Mouse (Mus musculus): Measurements from ENCODE around the gene Fam160a1. TPM values are rescaled to one million over a fixed set of nuclear protein-coding genes. Genes with fewer than 3 reads are reported as not detected.
A peak's percentile ranks its signal among the peaks of the same experiment; 100 is the strongest.

Fam160a1 gene
- total RNA-seq, 2 experiments from 2014 or later, result 13.5 to 15.0 TPM

GRCm38 (mm10) chr3:85652727-85653665 is 164.1 kb downstream of the Fam160a1 start:
- Histone ChIP-seq H3K4me3 (no peak overlapping the region), H3K27ac (peak overlapping the region; percentile 77)
- no peak for TF ChIP-seq CTCF (conservative IDR thresholded peaks at IDR 0.05)
- DNase-seq (ENCODE audit: low spot score in 2 of 2), result no peak

- H3K27ac ChIP-seq, result no peak overlapping the region
- no peak for TF ChIP-seq CTCF (conservative IDR thresholded peaks at IDR 0.05)
- DNase-seq (ENCODE audit: low spot score in 2 of 2), result no peak
- no peak overlapping the region for H3K4me3 ChIP-seq
These were observed 167.9 kb downstream of the Fam160a1 start for GRCm38 (mm10) chr3:85649176-85649575.

GRCm38 (mm10) chr3:85645517-85646004 is 171.5 kb downstream of the Fam160a1 start:
- Histone ChIP-seq H3K4me3 (no peak overlapping the region), H3K27ac (no peak overlapping the region)
- DNase-seq (ENCODE audit: low spot score in 2 of 2), result no peak
- TF ChIP-seq CTCF (conservative IDR thresholded peaks at IDR 0.05), result no peak

- no peak overlapping the region for H3K27ac ChIP-seq
- TF ChIP-seq CTCF (conservative IDR thresholded peaks at IDR 0.05), result no peak
- no peak overlapping the region for H3K4me3 ChIP-seq
- DNase-seq (ENCODE audit: low spot score in 2 of 2), result no peak
These were observed 172.3 kb downstream of the Fam160a1 start for GRCm38 (mm10) chr3:85644814-85645213.

GRCm38 (mm10) chr3:85641751-85642150 is 175.3 kb downstream of the Fam160a1 start:
- TF ChIP-seq CTCF (conservative IDR thresholded peaks at IDR 0.05), result no peak
- Histone ChIP-seq H3K27ac (no peak overlapping the region), H3K4me3 (no peak overlapping the region)
- DNase-seq (ENCODE audit: low spot score in 2 of 2), result no peak

GRCm38 (mm10) chr3:85636716-85637447 is 180.2 kb downstream of the Fam160a1 start:
- Histone ChIP-seq H3K4me3 (no peak overlapping the region), H3K27ac (peak overlapping the region; percentile 46; the same call in 1 of the 2 replicates)
- TF ChIP-seq CTCF (conservative IDR thresholded peaks at IDR 0.05), result no peak
- no peak for DNase-seq (ENCODE audit: low spot score in 2 of 2)

GRCm38 (mm10) chr3:85635591-85635990 is 181.5 kb downstream of the Fam160a1 start:
- DNase-seq (ENCODE audit: low spot score in 2 of 2), result no peak
- Histone ChIP-seq H3K4me3 (no peak overlapping the region), H3K27ac (no peak overlapping the region)
- TF ChIP-seq CTCF (conservative IDR thresholded peaks at IDR 0.05), result no peak

GRCm38 (mm10) chr3:85635126-85635419 is 182.0 kb downstream of the Fam160a1 start:
- TF ChIP-seq CTCF (conservative IDR thresholded peaks at IDR 0.05), result no peak
- no peak for DNase-seq (ENCODE audit: low spot score in 2 of 2)
- no peak overlapping the region for H3K4me3 ChIP-seq
- H3K27ac ChIP-seq, result 0 out of 2 replicates have a peak overlapping the region, but pooled peaks have one; percentile 39

- TF ChIP-seq CTCF (conservative IDR thresholded peaks at IDR 0.05), result no peak
- no peak for DNase-seq (ENCODE audit: low spot score in 2 of 2)
- Histone ChIP-seq H3K27ac (peak overlapping the region; percentile 59), H3K4me3 (no peak overlapping the region)
These were observed 182.5 kb downstream of the Fam160a1 start for GRCm38 (mm10) chr3:85634389-85635125.

- Histone ChIP-seq H3K4me3 (no peak overlapping the region), H3K27ac (peak overlapping the region; percentile 59)
- DNase-seq (ENCODE audit: low spot score in 2 of 2), result no peak
- no peak for TF ChIP-seq CTCF (conservative IDR thresholded peaks at IDR 0.05)
These were observed 183.4 kb downstream of the Fam160a1 start for GRCm38 (mm10) chr3:85633733-85634132.

GRCm38 (mm10) chr3:85629895-85630510 is 187.1 kb downstream of the Fam160a1 start:
- Histone ChIP-seq H3K4me3 (no peak overlapping the region), H3K27ac (peak overlapping the region; percentile 36; the same call in 1 of the 2 replicates)
- no peak for DNase-seq (ENCODE audit: low spot score in 2 of 2)
- no peak for TF ChIP-seq CTCF (conservative IDR thresholded peaks at IDR 0.05)

GRCm38 (mm10) chr3:85619751-85620150 is 197.3 kb downstream of the Fam160a1 start:
- H3K27ac ChIP-seq, result peak overlapping the region; percentile 84
- H3K4me3 ChIP-seq, result no peak overlapping the region
- no peak for TF ChIP-seq CTCF (conservative IDR thresholded peaks at IDR 0.05)
- DNase-seq (ENCODE audit: low spot score in 2 of 2), result no peak

Data from layer of hippocampus, adult 2 months (tissue).